Mouse (Mus musculus) kidney, adult 2 months (tissue): ENCODE measurements around the gene Cltc.

Experiments
- CTCF ChIP-seq: fragments of 200-500 bp; conservative IDR thresholded peaks from 2 replicates; pipeline ENCODE4 v1.5.1; 2011; ENCODE audit warnings: low read depth, mild to moderate bottlenecking, control low read depth, low read length, moderate library complexity, mixed read lengths; ENCODE audit not compliant: insufficient read depth, insufficient read length
- POLR2A ChIP-seq: fragments of 200-500 bp; IDR thresholded peaks from one replicate; pipeline ENCODE4 v1.6.1; 2011; ENCODE audit warnings: low read depth, low read length, control low read depth

DNA sequence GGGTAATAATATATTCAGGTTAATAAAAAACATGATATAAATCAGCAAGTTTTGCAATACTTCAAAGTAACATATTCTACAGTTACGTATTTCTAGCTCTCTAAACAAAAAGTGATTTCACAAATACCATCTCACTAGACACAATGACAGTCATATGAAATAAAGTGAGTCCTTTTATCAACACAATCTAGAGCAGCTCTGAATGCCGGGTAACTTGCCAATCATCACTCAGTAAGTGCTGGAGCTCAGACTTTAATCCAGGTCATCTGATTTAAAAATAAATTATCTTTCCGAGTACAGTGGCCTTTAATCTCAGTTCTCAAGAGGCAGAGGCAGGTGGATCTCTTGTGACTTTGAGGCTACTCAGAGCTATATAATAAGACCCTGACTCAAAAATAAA, 75.9 kb downstream of the Cltc start:
- TF ChIP-seq POLR2A (no peak), CTCF (no peak)
